Mouse (Mus musculus) erythroblast, embryonic 14.5 days (primary cell): Measurements from ENCODE around the gene Gm17662. TPM values are rescaled to one million over a fixed set of nuclear protein-coding genes. Genes with fewer than 3 reads are reported as not detected.

Experiments used
- H3K27me3 ChIP-seq: 2 replicates; pipeline ENCODE4 v1.6.1; 2012; ENCODE audit warnings: inconsistent platforms; ENCODE audit not compliant: control insufficient read depth
- H3K36me3 ChIP-seq: 2 replicates; pipeline ENCODE4 v1.6.1; 2012; ENCODE audit warnings: mild to moderate bottlenecking, inconsistent platforms; ENCODE audit not compliant: control insufficient read depth
- H3K4me1 ChIP-seq: 2 replicates; pipeline ENCODE4 v1.6.1; 2012; ENCODE audit warnings: inconsistent platforms; ENCODE audit not compliant: control insufficient read depth
- H3K4me3 ChIP-seq: replicated peaks from 2 replicates; pipeline ENCODE3; 2012; ENCODE audit warnings: moderate library complexity, mild to moderate bottlenecking, inconsistent platforms
- H3K9me3 ChIP-seq: 2 replicates; pipeline ENCODE4 v1.6.1; 2012; ENCODE audit warnings: low read length, inconsistent platforms, mixed read lengths; ENCODE audit not compliant: control insufficient read depth
- GATA1 ChIP-seq: IDR thresholded peaks from 2 replicates; pipeline ENCODE4 v1.6.1; 2012; ENCODE audit warnings: low read length, inconsistent platforms, mixed read lengths
- TAL1 ChIP-seq: IDR thresholded peaks from 3 replicates; pipeline ENCODE4 v1.6.1; 2012; ENCODE audit warnings: low read length, inconsistent platforms, mixed read lengths
- polyA plus RNA-seq: library from polyadenylated mRNA; stranded (reverse); fragments of >175 nt; gene quantifications from 2 replicates; pipeline ENCODE4 v1.2.3, GENCODE M21; 2012

Gene Gm17662
- polyA plus RNA-seq, 1 experiment, result not detected

DNA sequence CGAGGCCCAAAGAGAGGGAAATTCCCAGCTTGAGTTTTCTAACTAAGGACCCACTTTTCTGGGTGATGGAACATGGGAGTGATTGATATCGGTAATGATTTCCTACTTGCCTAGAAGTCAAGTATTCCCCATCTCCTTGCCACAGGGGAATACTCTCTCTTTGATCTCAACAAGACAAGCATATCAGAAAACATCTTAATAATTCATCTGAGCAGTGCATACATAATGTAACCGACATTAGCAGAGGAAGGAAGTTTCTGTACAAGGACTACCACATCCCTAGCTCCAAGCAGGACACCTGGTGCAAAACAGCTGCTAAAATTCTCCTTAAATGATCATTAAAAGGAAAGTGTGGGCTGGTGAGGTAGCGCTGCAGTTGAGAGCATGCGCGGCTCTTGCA lies 47.9 kb downstream of the Gm17662 start:
- H3K36me3 ChIP-seq, result no peaks in the 10 kb centered on the region
- H3K4me3 ChIP-seq, result no peak overlapping the region
- H3K9me3 ChIP-seq, result peaks cover 3% of the 10 kb centered on the region; the same call in 1 of the 2 replicates
- TF ChIP-seq GATA1, result no peak
- TF ChIP-seq TAL1, result no peak
- no peaks in the 10 kb centered on the region for H3K27me3 ChIP-seq
- H3K4me1 ChIP-seq, result no peaks in the 10 kb centered on the region

Other genes starting within 250 kb of the Gm17662 start
- gene C8b, start 91.0 kb upstream of the Gm17662 start, polyA plus RNA-seq, result not detected in 2 replicates
- not detected in 2 replicates for gene C8a, start 19.1 kb downstream of the Gm17662 start, polyA plus RNA-seq
- gene Fyb2, start 56.1 kb downstream of the Gm17662 start, polyA plus RNA-seq, result not detected in 2 replicates